Mouse (Mus musculus): ENCODE data around the gene Yipf4.

- no peak for TF ChIP-seq CTCF (IDR thresholded peaks at IDR 0.05; ENCODE audit: low read depth)
- peak; percentile 51 for TF ChIP-seq EP300 (IDR thresholded peaks at IDR 0.05; ENCODE audit: low read depth)
Observed at GRCm38 (mm10) chr17:74527729-74528607, 38.7 kb downstream of the Yipf4 start, which contains the start of gene Birc6.

All from liver, embryonic 14.5 days (tissue).